ENCODE assay signal across 8 mouse cellular contexts in the genomic region with DNA sequence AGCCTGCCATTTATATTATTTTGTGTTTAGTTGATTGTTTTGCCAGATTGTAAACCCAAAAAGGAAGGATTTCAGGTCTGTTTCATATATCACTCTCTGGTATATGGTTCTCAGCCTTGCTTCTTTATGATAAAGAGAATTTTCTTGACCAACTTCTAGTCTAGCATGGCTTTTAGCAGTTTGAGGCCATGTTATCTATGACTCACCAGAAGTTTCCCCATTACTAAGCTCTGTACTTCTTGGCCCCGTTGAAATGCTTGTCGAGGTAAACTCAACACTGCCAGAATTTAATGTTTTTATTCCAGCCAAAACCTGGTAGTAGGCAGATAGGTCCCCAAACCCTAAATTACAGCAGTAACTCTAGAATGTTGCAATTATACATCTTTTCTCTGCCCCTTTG. TPM values are rescaled to one million over a fixed set of nuclear protein-coding genes. Genes with fewer than 3 reads are reported as not detected.
A peak's percentile ranks its signal among the peaks of the same experiment; 100 is the strongest.
DNase-seq lines count a peak whose midpoint lies in the region; ATAC-seq and TF ChIP-seq lines count a peak whose summit lies in the region.

No protein-coding gene starts in this region.

- no peak overlapping the region for H3K27ac ChIP-seq in kidney, embryonic 16.5 days (ENCODE audit: low read length)
- H3K27ac ChIP-seq in embryonic facial prominence, embryonic 11.5 days (replicated peaks; ENCODE audit: low read depth, low read length), result no peak overlapping the region
- H3K27ac ChIP-seq in hindbrain, postnatal 0 days, result no peak overlapping the region; the same call in 1 of the 2 replicates
- 0 out of 2 replicates have a peak overlapping the region, but pooled peaks have one; percentile 80 for H3K27ac ChIP-seq in midbrain, embryonic 15.5 days

- H3K9me3 ChIP-seq in kidney, embryonic 16.5 days (ENCODE audit: low read length), result no peaks in the 10 kb centered on the region
- H3K9me3 ChIP-seq in embryonic facial prominence, embryonic 11.5 days (replicated peaks; ENCODE audit: control insufficient read depth, low read length), result no peaks in the 10 kb centered on the region
- no peaks in the 10 kb centered on the region for H3K9me3 ChIP-seq in hindbrain, postnatal 0 days (ENCODE audit: low read length)
- H3K9me3 ChIP-seq in midbrain, embryonic 15.5 days, result no peaks in the 10 kb centered on the region

- intact Hi-C loops in left cerebral cortex, postnatal 36 days (cut with DNase I), result no loop called here

- no peak for ATAC-seq in kidney, embryonic 16.5 days (ENCODE audit: low FRiP score, low TSS enrichment)
- no peak for ATAC-seq in embryonic facial prominence, embryonic 11.5 days (replicated peaks; ENCODE audit: insufficient number of reproducible peaks, low FRiP score, low TSS enrichment, low read depth)
- ATAC-seq in hindbrain, postnatal 0 days, result no peak
- no peak for ATAC-seq in midbrain, embryonic 15.5 days (replicated peaks)
- ATAC-seq in activated CD4-positive, CD25-positive, alpha-beta regulatory T cell, adult 4 months, result no peak

- peak overlapping the region; percentile 52; the same call in 1 of the 2 replicates for H3K9ac ChIP-seq in kidney, embryonic 16.5 days (replicated peaks; ENCODE audit: low read length)
- H3K9ac ChIP-seq in embryonic facial prominence, embryonic 11.5 days (replicated peaks; ENCODE audit: low read length), result peak overlapping the region; percentile 50
- H3K9ac ChIP-seq in hindbrain, postnatal 0 days (replicated peaks; ENCODE audit: low read length), result no peak overlapping the region; the same call in 1 of the 2 replicates
- no peak overlapping the region for H3K9ac ChIP-seq in midbrain, embryonic 15.5 days

- peaks cover 40% of the 10 kb centered on the region for H3K4me1 ChIP-seq in kidney, embryonic 16.5 days (ENCODE audit: insufficient read depth, low read length)
- H3K4me1 ChIP-seq in embryonic facial prominence, embryonic 11.5 days (ENCODE audit: control insufficient read depth, insufficient read depth, low read length), result no peaks in the 10 kb centered on the region
- H3K4me1 ChIP-seq in hindbrain, postnatal 0 days (ENCODE audit: insufficient read depth, low read length), result peaks cover 16% of the 10 kb centered on the region
- H3K4me1 ChIP-seq in midbrain, embryonic 15.5 days, result peaks cover 48% of the 10 kb centered on the region

- no peak for TF ChIP-seq CTCF in hindbrain, postnatal 0 days (IDR thresholded peaks at IDR 0.05; ENCODE audit: low read depth)

- peak overlapping the region; percentile 83 for H3K4me2 ChIP-seq in kidney, embryonic 16.5 days (replicated peaks; ENCODE audit: low read depth, low read length)
- no peak overlapping the region; the same call in 1 of the 2 replicates for H3K4me2 ChIP-seq in embryonic facial prominence, embryonic 11.5 days (ENCODE audit: low read depth, low read length)
- peak overlapping the region; percentile 88 for H3K4me2 ChIP-seq in hindbrain, postnatal 0 days (ENCODE audit: low read depth, low read length)
- H3K4me2 ChIP-seq in midbrain, embryonic 15.5 days, result peak overlapping the region; percentile 68

- peak overlapping the region; percentile 97 for H3K4me3 ChIP-seq in kidney, embryonic 16.5 days (ENCODE audit: low read length)
- peak overlapping the region; percentile 95 for H3K4me3 ChIP-seq in embryonic facial prominence, embryonic 11.5 days (ENCODE audit: low read depth, low read length)
- peak overlapping the region; percentile 71; the same call in 1 of the 2 replicates for H3K4me3 ChIP-seq in hindbrain, postnatal 0 days (ENCODE audit: low read length)
- peak overlapping the region; percentile 76 for H3K4me3 ChIP-seq in midbrain, embryonic 15.5 days

- H3K36me3 ChIP-seq in kidney, embryonic 16.5 days (ENCODE audit: insufficient read depth, low read length), result no peaks in the 10 kb centered on the region
- no peaks in the 10 kb centered on the region for H3K36me3 ChIP-seq in embryonic facial prominence, embryonic 11.5 days (replicated peaks; ENCODE audit: control insufficient read depth, insufficient read depth, low read depth, low read length)
- H3K36me3 ChIP-seq in hindbrain, postnatal 0 days (ENCODE audit: insufficient read depth, low read length), result no peaks in the 10 kb centered on the region
- no peaks in the 10 kb centered on the region for H3K36me3 ChIP-seq in midbrain, embryonic 15.5 days (replicated peaks)

- H3K27me3 ChIP-seq in kidney, embryonic 16.5 days (ENCODE audit: insufficient read depth, low read length), result no peaks in the 10 kb centered on the region
- no peaks in the 10 kb centered on the region for H3K27me3 ChIP-seq in embryonic facial prominence, embryonic 11.5 days (ENCODE audit: control insufficient read depth, insufficient read depth, low read length)
- no peaks in the 10 kb centered on the region for H3K27me3 ChIP-seq in hindbrain, postnatal 0 days (ENCODE audit: insufficient read depth, low read length)
- no peaks in the 10 kb centered on the region for H3K27me3 ChIP-seq in midbrain, embryonic 15.5 days (replicated peaks)

- DNase-seq in kidney, postnatal 10 days, result no peak
- DNase-seq in embryonic facial prominence, embryonic 11.5 days (ENCODE audit: low spot score), result no peak
- DNase-seq in hindbrain, postnatal 0 days (ENCODE audit: low spot score), result no peak
- no peak for DNase-seq in frontal cortex, postnatal 36 days (ENCODE audit: low spot score in 2 of 2)
- DNase-seq in left cerebral cortex, postnatal 36 days (ENCODE audit: low spot score in 2 of 2), result no peak

- WGBS in kidney, embryonic 16.5 days, result 64% methylated on average over 2 of the region's 2 CpGs
- 55% methylated on average over 2 of the region's 2 CpGs for WGBS in embryonic facial prominence, embryonic 11.5 days
- 58% methylated on average over 2 of the region's 2 CpGs for WGBS in hindbrain, postnatal 0 days
- WGBS in midbrain, embryonic 15.5 days, result 63% methylated on average over 2 of the region's 2 CpGs

RNA-seq across cellular contexts. Expression of a gene that starts 0.8 kb away (rescaled TPM):
- 39.2 TPM in 2 replicates for polyA plus RNA-seq in kidney, embryonic 16.5 days (2015; fragmentation: Nextera tagmentation; extraction: Ambion mirVana)
- 38.3 and 38.4 TPM in 2 replicates for polyA plus RNA-seq in embryonic facial prominence, embryonic 11.5 days (2014; fragmentation: Nextera tagmentation; extraction: Ambion mirVana)
- 18.7 and 19.0 TPM in 2 replicates for total RNA-seq in hindbrain, postnatal 0 days (2014; rRNA removed)
- polyA plus RNA-seq in hindbrain, postnatal 0 days (2015; fragmentation: Nextera tagmentation; extraction: Ambion mirVana), result 24.6 and 26.1 TPM in 2 replicates
- polyA plus RNA-seq in midbrain, embryonic 15.5 days (2015; fragmentation: Nextera tagmentation; extraction: Ambion mirVana), result 37.7 and 38.5 TPM in 2 replicates
- total RNA-seq in left cerebral cortex, postnatal 36 days (2021), result 10 to 100 TPM; 36.9 to 44.2 TPM
- 10 to 100 TPM; 29.9 to 34.2 TPM for polyA plus RNA-seq in activated CD4-positive, CD25-positive, alpha-beta regulatory T cell, adult 4 months (2017; shearing (Covaris generic))

RNA-seq across cellular contexts. Expression of a gene that starts 3.6 kb away (rescaled TPM):
- 54.8 and 61.2 TPM in 2 replicates for polyA plus RNA-seq in kidney, embryonic 16.5 days (2015; fragmentation: Nextera tagmentation; extraction: Ambion mirVana)
- polyA plus RNA-seq in embryonic facial prominence, embryonic 11.5 days (2014; fragmentation: Nextera tagmentation; extraction: Ambion mirVana), result 85.1 and 85.3 TPM in 2 replicates
- total RNA-seq in hindbrain, postnatal 0 days (2014; rRNA removed), result 28.7 and 39.4 TPM in 2 replicates
- polyA plus RNA-seq in hindbrain, postnatal 0 days (2015; fragmentation: Nextera tagmentation; extraction: Ambion mirVana), result 38.5 and 41.2 TPM in 2 replicates
- 48.7 and 49.3 TPM in 2 replicates for polyA plus RNA-seq in midbrain, embryonic 15.5 days (2015; fragmentation: Nextera tagmentation; extraction: Ambion mirVana)
- total RNA-seq in left cerebral cortex, postnatal 36 days (2021), result 10 to 100 TPM; 19.9 to 27.6 TPM
- polyA plus RNA-seq in activated CD4-positive, CD25-positive, alpha-beta regulatory T cell, adult 4 months (2017; shearing (Covaris generic)), result 10 to 100 TPM; 64.4 to 86.7 TPM

Comparison
In these comparisons a context has a peak if more than half of its experiments do, and no peak if none do; other contexts are left out.
1. H3K9ac ChIP-seq: peak in kidney, embryonic 16.5 days (single experiment) and embryonic facial prominence, embryonic 11.5 days (single experiment); none in hindbrain, postnatal 0 days (single experiment) and midbrain, embryonic 15.5 days (single experiment).
2. Peak in every context shown above with its lines, with median percentiles within 50 percentile points of each other: H3K4me3 ChIP-seq.